Mouse (Mus musculus) liver, embryonic 13.5 days (tissue): ENCODE measurements around the gene Gpx4. TPM values are rescaled to one million over a fixed set of nuclear protein-coding genes. Genes with fewer than 3 reads are reported as not detected.

Source experiments
- ATAC-seq: fragments of 200-750 bp; cut with Nextera tagmentation; 2 replicates; pipeline ENCODE4 v1.8.0; 2017; ENCODE audit warnings: low read depth, mild to moderate bottlenecking, moderate number of reproducible peaks, moderate library complexity
- DNase-seq: peaks from one replicate; pipeline ENCODE4 v3.0.0; 2022
- H3K27ac ChIP-seq: fragments of 300-500 bp; sonication (generic); 2 replicates; pipeline ENCODE4 v1.5.1; 2015; ENCODE audit warnings: moderate library complexity, mild to moderate bottlenecking, inconsistent platforms
- H3K27me3 ChIP-seq: fragments of 300-500 bp; sonication (generic); 2 replicates; pipeline ENCODE4 v1.6.1; 2015; ENCODE audit warnings: mild to moderate bottlenecking, inconsistent platforms
- H3K36me3 ChIP-seq: fragments of 300-500 bp; sonication (generic); 2 replicates; pipeline ENCODE4 v1.6.1; 2015; ENCODE audit warnings: mild to moderate bottlenecking, inconsistent platforms
- H3K4me1 ChIP-seq: fragments of 300-500 bp; sonication (generic); replicated peaks from 2 replicates; pipeline ENCODE4 v1.6.1; 2015; ENCODE audit warnings: inconsistent platforms
- H3K4me2 ChIP-seq: fragments of 300-500 bp; sonication (generic); 2 replicates; pipeline ENCODE4 v1.6.1; 2015; ENCODE audit warnings: inconsistent platforms, mild to moderate bottlenecking, moderate library complexity
- H3K4me3 ChIP-seq: fragments of 300-500 bp; sonication (generic); replicated peaks from 2 replicates; pipeline ENCODE4 v1.5.1; 2015; ENCODE audit warnings: mild to moderate bottlenecking, inconsistent platforms
- H3K9ac ChIP-seq: fragments of 300-500 bp; sonication (generic); 2 replicates; pipeline ENCODE4 v1.6.1; 2015; ENCODE audit warnings: mild to moderate bottlenecking, inconsistent platforms
- H3K9me3 ChIP-seq: fragments of 300-500 bp; sonication (generic); replicated peaks from 2 replicates; pipeline ENCODE4 v1.6.1; 2016; ENCODE audit warnings: inconsistent platforms
- WGBS: fragments of 180-500 bp; shearing (Covaris S2); methylation state at CpG from one replicate; pipeline ENCODE4 v1.1.7; 2015; ENCODE audit not compliant: insufficient replicate concordance; 5-methylcytosine and 5-hydroxymethylcytosine counted together
- polyA plus RNA-seq: library from polyadenylated mRNA; unstranded; fragments of >200 nt; fragmentation: Nextera tagmentation; extraction: Ambion mirVana; gene quantifications from 2 replicates; pipeline ENCODE4 v1.2.1, GENCODE M21; 2015

Gpx4 gene
- polyA plus RNA-seq, 1 experiment from 2014 or later, result 677 TPM

GRCm38 (mm10) chr10:80024229-80025043 is 22.5 kb upstream of the Gpx4 start:
- 74% methylated on average over 15 of the region's 15 CpGs for WGBS
- H3K4me3 ChIP-seq, result no peak overlapping the region
- DNase-seq, result no peak
- H3K4me1 ChIP-seq, result peaks cover 64% of the 10 kb centered on the region
- no peak overlapping the region for H3K4me2 ChIP-seq
- H3K36me3 ChIP-seq, result peaks cover 68% of the 10 kb centered on the region
- peak overlapping the region; percentile 59 for H3K27ac ChIP-seq
- H3K9ac ChIP-seq, result 0 out of 2 replicates have a peak overlapping the region, but pooled peaks have one; percentile 23
- no peaks in the 10 kb centered on the region for H3K9me3 ChIP-seq
- no peak for ATAC-seq
- no peaks in the 10 kb centered on the region for H3K27me3 ChIP-seq

GRCm38 (mm10) chr10:80025044-80025347 is 22.0 kb upstream of the Gpx4 start:
- no peak overlapping the region for H3K9ac ChIP-seq
- peak overlapping the region; percentile 59 for H3K27ac ChIP-seq
- WGBS, result 36% methylated on average over 4 of the region's 4 CpGs
- peaks cover 70% of the 10 kb centered on the region for H3K36me3 ChIP-seq
- no peaks in the 10 kb centered on the region for H3K27me3 ChIP-seq
- DNase-seq (no peak), ATAC-seq (no peak)
- no peak overlapping the region for H3K4me2 ChIP-seq
- no peak overlapping the region for H3K4me3 ChIP-seq
- peaks cover 58% of the 10 kb centered on the region for H3K4me1 ChIP-seq
- H3K9me3 ChIP-seq, result no peaks in the 10 kb centered on the region

DNA sequence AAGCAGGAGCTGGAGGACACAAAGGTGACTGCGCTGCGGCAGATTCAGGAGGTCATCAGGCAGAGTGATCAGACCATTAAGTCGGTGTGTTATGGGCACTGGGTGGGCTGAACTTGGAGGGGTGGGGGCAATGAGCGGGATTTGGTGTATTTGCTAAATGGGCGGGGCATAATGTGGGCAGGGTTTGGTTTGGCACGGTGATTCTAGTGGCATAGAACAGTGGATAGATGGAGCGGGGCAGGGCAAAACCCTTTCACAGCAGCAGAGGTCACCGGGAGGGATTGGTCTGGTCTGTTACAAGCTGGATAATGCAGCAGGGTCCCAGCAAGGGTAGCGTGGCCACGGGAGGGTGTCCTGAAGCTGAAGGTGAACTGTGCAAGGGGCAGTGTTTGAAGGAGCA is 21.5 kb upstream of the Gpx4 start:
- ATAC-seq, result peak; percentile 7; the same call in 1 of the 2 replicates
- Histone ChIP-seq H3K9ac (no peak overlapping the region), H3K36me3 (peaks cover 72% of the 10 kb centered on the region), H3K27ac (0 out of 2 replicates have a peak overlapping the region, but pooled peaks have one; percentile 59), H3K4me2 (no peak overlapping the region), H3K4me3 (no peak overlapping the region), H3K9me3 (no peaks in the 10 kb centered on the region), H3K4me1 (peaks cover 53% of the 10 kb centered on the region), H3K27me3 (no peaks in the 10 kb centered on the region)
- no peak for DNase-seq
- WGBS, result 70% methylated on average over 10 of the region's 10 CpGs

- DNase-seq (peak; percentile 44), ATAC-seq (peak; percentile 22; the same call in 1 of the 2 replicates)
- Histone ChIP-seq H3K4me2 (no peak overlapping the region), H3K9ac (no peak overlapping the region), H3K4me1 (peaks cover 49% of the 10 kb centered on the region), H3K27ac (0 out of 2 replicates have a peak overlapping the region, but pooled peaks have one; percentile 59), H3K27me3 (no peaks in the 10 kb centered on the region), H3K9me3 (no peaks in the 10 kb centered on the region), H3K36me3 (peaks cover 72% of the 10 kb centered on the region), H3K4me3 (no peak overlapping the region)
- 62% methylated on average over 12 of the region's 12 CpGs for WGBS
Observed at GRCm38 (mm10) chr10:80025889-80026288, 21.1 kb upstream of the Gpx4 start.

- Histone ChIP-seq H3K9me3 (no peaks in the 10 kb centered on the region), H3K4me1 (peaks cover 62% of the 10 kb centered on the region), H3K4me3 (no peak overlapping the region), H3K36me3 (peaks cover 59% of the 10 kb centered on the region), H3K27ac (no peak overlapping the region), H3K9ac (no peak overlapping the region), H3K4me2 (no peak overlapping the region), H3K27me3 (no peaks in the 10 kb centered on the region)
- DNase-seq (peak; percentile 56), ATAC-seq (peak; percentile 62)
- 67% methylated on average over 20 of the region's 20 CpGs for WGBS
Observed at GRCm38 (mm10) chr10:80027681-80028520, 19.1 kb upstream of the Gpx4 start.

DNA sequence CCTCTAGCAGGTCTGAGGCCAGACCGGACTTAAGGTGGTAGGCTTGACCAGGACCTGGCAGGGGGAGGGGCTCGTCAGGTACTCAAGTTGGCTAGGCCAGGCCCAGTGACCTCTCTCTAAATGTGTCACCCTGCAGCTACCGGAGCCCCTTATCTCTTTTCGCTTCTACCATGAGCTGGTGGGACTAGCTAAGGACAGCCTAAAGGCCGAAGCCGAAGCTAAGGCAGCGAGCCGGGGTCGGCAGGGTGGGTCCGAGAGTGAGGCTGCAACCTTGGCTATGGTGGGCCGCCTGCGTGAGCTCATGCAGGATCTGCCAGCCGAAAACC is 18.5 kb upstream of the Gpx4 start:
- 88% methylated on average over 13 of the region's 13 CpGs for WGBS

GRCm38 (mm10) chr10:80030191-80030590 is 16.8 kb upstream of the Gpx4 start:
- Histone ChIP-seq H3K27me3 (no peaks in the 10 kb centered on the region), H3K4me2 (no peak overlapping the region), H3K9ac (peak overlapping the region; percentile 7; the same call in 1 of the 2 replicates), H3K36me3 (peaks cover 56% of the 10 kb centered on the region), H3K4me3 (no peak overlapping the region), H3K27ac (no peak overlapping the region; the same call in 1 of the 2 replicates), H3K9me3 (no peaks in the 10 kb centered on the region), H3K4me1 (peaks cover 62% of the 10 kb centered on the region)
- ATAC-seq (no peak), DNase-seq (no peak)
- 71% methylated on average over 9 of the region's 9 CpGs for WGBS

More for the DNA sequence above, 18.5 kb upstream of the Gpx4 start:
- ATAC-seq, result no peak
- DNase-seq, result no peak
- H3K27ac ChIP-seq, result no peak overlapping the region
- no peak overlapping the region for H3K9ac ChIP-seq
- no peak overlapping the region for H3K4me2 ChIP-seq
- no peaks in the 10 kb centered on the region for H3K9me3 ChIP-seq
- H3K4me3 ChIP-seq, result no peak overlapping the region
- H3K4me1 ChIP-seq, result peaks cover 66% of the 10 kb centered on the region
- H3K27me3 ChIP-seq, result no peaks in the 10 kb centered on the region
- H3K36me3 ChIP-seq, result peaks cover 56% of the 10 kb centered on the region

GRCm38 (mm10) chr10:80030736-80031135 is 16.2 kb upstream of the Gpx4 start:
- Histone ChIP-seq H3K9me3 (no peaks in the 10 kb centered on the region), H3K36me3 (peaks cover 62% of the 10 kb centered on the region), H3K4me3 (no peak overlapping the region), H3K27me3 (no peaks in the 10 kb centered on the region), H3K9ac (no peak overlapping the region), H3K4me2 (no peak overlapping the region), H3K4me1 (peaks cover 61% of the 10 kb centered on the region), H3K27ac (peak overlapping the region; percentile 74; the same call in 1 of the 2 replicates)
- no peak for DNase-seq
- WGBS, result 86% methylated on average over 17 of the region's 17 CpGs
- no peak for ATAC-seq

GRCm38 (mm10) chr10:80032799-80033480 is 14.0 kb upstream of the Gpx4 start:
- Histone ChIP-seq H3K27ac (peak overlapping the region; percentile 74), H3K4me2 (peak overlapping the region; percentile 19; the same call in 1 of the 2 replicates), H3K36me3 (peaks cover 66% of the 10 kb centered on the region), H3K9ac (peak overlapping the region; percentile 2; the same call in 1 of the 2 replicates), H3K9me3 (no peaks in the 10 kb centered on the region), H3K4me3 (no peak overlapping the region), H3K27me3 (no peaks in the 10 kb centered on the region), H3K4me1 (peaks cover 53% of the 10 kb centered on the region)
- DNase-seq (no peak), ATAC-seq (peak; percentile 47)
- 2% methylated on average over 5 of the region's 5 CpGs for WGBS

DNA sequence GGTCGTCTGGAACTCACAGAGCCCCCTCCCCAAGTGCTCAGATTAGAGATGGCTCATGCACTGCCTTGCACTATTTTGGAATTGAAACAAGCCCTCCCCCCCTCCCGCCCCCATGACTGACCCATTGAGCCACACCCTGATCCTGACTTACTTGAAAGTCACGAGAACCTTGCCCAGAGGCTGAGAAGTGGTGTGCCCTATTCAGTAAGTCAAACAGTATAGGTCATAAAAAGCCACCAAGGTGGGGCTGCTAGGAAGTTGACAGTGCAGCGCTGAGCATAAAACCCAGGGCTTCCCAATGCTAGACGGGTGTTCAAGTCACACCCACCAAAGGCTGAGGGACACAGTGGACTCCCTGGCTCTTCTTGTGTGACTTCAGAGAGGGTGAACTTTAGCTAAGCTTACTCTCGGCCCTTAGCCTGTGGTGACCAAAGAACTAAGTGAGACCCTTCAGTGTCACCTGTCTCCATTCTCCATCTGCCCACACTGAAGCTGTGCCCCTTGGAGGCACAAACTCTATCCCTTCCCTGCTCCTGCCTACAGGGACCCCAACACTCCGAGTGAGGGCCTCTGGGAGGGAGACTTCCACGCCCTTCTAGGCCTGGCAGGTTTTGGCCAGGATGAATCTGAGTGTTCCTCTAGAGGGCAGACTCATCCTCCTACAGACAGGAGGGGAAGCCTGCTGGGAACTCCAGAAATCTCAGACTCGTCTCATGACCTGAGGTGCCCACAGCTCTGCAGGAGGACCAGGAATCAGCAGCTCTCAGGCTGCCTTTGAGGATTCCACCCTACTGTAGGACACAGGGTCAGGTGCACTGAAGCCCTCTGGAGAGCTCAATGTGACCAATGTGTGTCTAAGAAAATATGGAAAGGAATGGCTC is 13.2 kb upstream of the Gpx4 start:
- Histone ChIP-seq H3K4me3 (no peak overlapping the region), H3K9me3 (no peaks in the 10 kb centered on the region), H3K9ac (peak overlapping the region; percentile 4; the same call in 1 of the 2 replicates), H3K27me3 (no peaks in the 10 kb centered on the region), H3K27ac (peak overlapping the region; percentile 74), H3K4me1 (peaks cover 53% of the 10 kb centered on the region), H3K4me2 (no peak overlapping the region), H3K36me3 (peaks cover 67% of the 10 kb centered on the region)
- DNase-seq, result no peak
- WGBS, result 18% methylated on average over 9 of the region's 9 CpGs
- peak; percentile 24 for ATAC-seq
